Comparison of ENCODE assay signal across 8 mouse cellular contexts in the genomic region with DNA sequence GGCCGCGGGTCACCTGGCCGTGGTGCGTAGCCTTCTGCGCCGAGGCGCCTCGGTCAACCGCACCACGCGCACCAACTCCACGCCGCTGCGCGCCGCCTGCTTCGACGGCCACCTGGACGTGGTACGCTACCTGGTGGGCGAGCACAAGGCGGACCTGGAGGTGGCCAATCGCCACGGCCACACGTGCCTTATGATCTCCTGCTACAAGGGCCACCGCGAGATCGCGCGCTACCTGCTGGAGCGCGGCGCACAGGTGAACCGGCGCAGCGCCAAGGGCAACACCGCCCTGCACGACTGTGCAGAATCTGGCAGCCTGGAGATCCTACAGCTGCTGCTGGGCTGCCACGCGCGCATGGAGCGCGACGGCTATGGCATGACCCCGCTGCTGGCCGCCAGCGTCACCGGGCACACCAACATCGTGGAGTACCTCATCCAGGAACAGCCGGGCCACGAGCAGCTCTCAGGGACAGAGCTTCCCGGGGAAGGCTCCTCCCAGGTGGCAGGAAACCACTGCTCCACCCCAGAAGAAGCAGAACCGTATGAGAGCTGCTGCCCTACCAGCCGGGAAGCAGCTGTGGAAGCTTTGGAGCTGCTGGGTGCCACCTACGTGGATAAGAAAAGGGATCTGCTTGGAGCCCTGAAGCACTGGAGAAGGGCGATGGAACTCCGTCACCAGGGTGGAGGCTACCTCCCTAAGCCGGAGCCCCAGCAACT. TPM values are rescaled to one million over a fixed set of nuclear protein-coding genes. Genes with fewer than 3 reads are reported as not detected.
DNase-seq lines count a peak whose midpoint lies in the region; ATAC-seq and TF ChIP-seq lines count a peak whose summit lies in the region.

No protein-coding gene starts in this region.

- no peak for DNase-seq in heart, postnatal 14 days
- no peak for DNase-seq in G1E (ENCODE audit: low spot score)
- peak; percentile 64 for DNase-seq in kidney, adult 9 months
- no peak for DNase-seq in ovary, postnatal 10 days (ENCODE audit: low spot score)

- WGBS in heart, embryonic 12.5 days: 8% methylated on average over 52 of the region's 58 CpGs
- WGBS in forebrain, embryonic 12.5 days: 12% methylated on average over 58 of the region's 58 CpGs
- WGBS in midbrain, embryonic 15.5 days: 11% methylated on average over 58 of the region's 58 CpGs

- H3K9ac ChIP-seq in heart, embryonic 12.5 days: peak overlapping the region; percentile 82
- H3K9ac ChIP-seq in forebrain, embryonic 12.5 days: peak overlapping the region; percentile 69
- peak overlapping the region; percentile 66 for H3K9ac ChIP-seq in midbrain, embryonic 15.5 days

- intact Hi-C loops in heart, postnatal 14 days (cut with DNase I): loop anchor here (10.0 kb wide), 1 partner anchor 303 kb away; a partner anchor contains a TSS

- no peak for TF ChIP-seq CTCF in G1E (IDR thresholded peaks at IDR 0.05; ENCODE audit: low read depth, low read length)

- H3K4me2 ChIP-seq in heart, embryonic 12.5 days: peak overlapping the region; percentile 99
- H3K4me2 ChIP-seq in forebrain, embryonic 12.5 days: peak overlapping the region; percentile 98
- H3K4me2 ChIP-seq in midbrain, embryonic 15.5 days: peak overlapping the region; percentile 99

- H3K4me3 ChIP-seq in heart, embryonic 12.5 days: peak overlapping the region; percentile 82
- H3K4me3 ChIP-seq in G1E (ENCODE audit: low read depth, low read length): peak overlapping the region; percentile 82
- H3K4me3 ChIP-seq in forebrain, embryonic 12.5 days (replicated peaks): peak overlapping the region; percentile 72
- peak overlapping the region; percentile 69 for H3K4me3 ChIP-seq in midbrain, embryonic 15.5 days

- H3K4me1 ChIP-seq in heart, embryonic 12.5 days (replicated peaks): peaks cover 52% of the 10 kb centered on the region
- peaks cover 60% of the 10 kb centered on the region for H3K4me1 ChIP-seq in G1E (ENCODE audit: insufficient read depth, low read depth, low read length)
- H3K4me1 ChIP-seq in forebrain, embryonic 12.5 days: peaks cover 45% of the 10 kb centered on the region
- peaks cover 60% of the 10 kb centered on the region for H3K4me1 ChIP-seq in midbrain, embryonic 15.5 days

- H3K9me3 ChIP-seq in heart, embryonic 12.5 days (replicated peaks): no peaks in the 10 kb centered on the region
- H3K9me3 ChIP-seq in G1E (replicated peaks): no peaks in the 10 kb centered on the region
- H3K9me3 ChIP-seq in forebrain, embryonic 12.5 days: no peaks in the 10 kb centered on the region
- H3K9me3 ChIP-seq in midbrain, embryonic 15.5 days: no peaks in the 10 kb centered on the region

- peaks cover 44% of the 10 kb centered on the region for H3K36me3 ChIP-seq in heart, embryonic 12.5 days
- peaks cover 49% of the 10 kb centered on the region for H3K36me3 ChIP-seq in G1E (replicated peaks)
- H3K36me3 ChIP-seq in forebrain, embryonic 12.5 days (replicated peaks): peaks cover 43% of the 10 kb centered on the region
- H3K36me3 ChIP-seq in midbrain, embryonic 15.5 days (replicated peaks): peaks cover 13% of the 10 kb centered on the region; the same call in 1 of the 2 replicates

- H3K27me3 ChIP-seq in heart, embryonic 12.5 days (replicated peaks): no peaks in the 10 kb centered on the region
- H3K27me3 ChIP-seq in G1E (ENCODE audit: insufficient read depth, low read length): peaks cover 6% of the 10 kb centered on the region
- no peaks in the 10 kb centered on the region for H3K27me3 ChIP-seq in forebrain, embryonic 12.5 days
- no peaks in the 10 kb centered on the region for H3K27me3 ChIP-seq in midbrain, embryonic 15.5 days (replicated peaks)

- H3K27ac ChIP-seq in heart, embryonic 12.5 days (ENCODE audit: poor library complexity, severe bottlenecking): peak overlapping the region; percentile 85; the same call in 1 of the 2 replicates
- H3K27ac ChIP-seq in forebrain, embryonic 12.5 days: peak overlapping the region; percentile 70; the same call in 1 of the 2 replicates
- H3K27ac ChIP-seq in midbrain, embryonic 15.5 days: peak overlapping the region; percentile 86

- ATAC-seq in heart, embryonic 12.5 days (ENCODE audit: insufficient number of reproducible peaks, low FRiP score): no peak
- ATAC-seq in G1E (ENCODE audit: extremely low read depth, insufficient number of reproducible peaks, low FRiP score, poor library complexity, severe bottlenecking): no peak
- ATAC-seq in forebrain, embryonic 12.5 days (ENCODE audit: low FRiP score): no peak
- ATAC-seq in midbrain, embryonic 15.5 days (replicated peaks): no peak
- no peak for ATAC-seq in activated CD4-positive, CD25-positive, alpha-beta regulatory T cell, adult 4 months

RNA-seq across cellular contexts. Expression of a gene that starts 0.7 kb away (rescaled TPM):
- 19.5 and 19.9 TPM in 2 replicates for polyA plus RNA-seq in heart, embryonic 12.5 days (2016; fragmentation: Nextera tagmentation; extraction: Ambion mirVana)
- total RNA-seq in heart, postnatal 14 days (2021): 10 to 100 TPM; 90.4 to 94.6 TPM
- total RNA-seq in G1E (2014; fragmentation: Nextera tagmentation): 14.4 and 16.5 TPM in 2 replicates
- total RNA-seq in G1E (2017): 17.8 and 18.9 TPM in 2 replicates
- polyA plus RNA-seq in G1E (2012): 20.1 and 20.7 TPM in 2 replicates
- 18.2 and 20.3 TPM in 2 replicates for polyA plus RNA-seq in forebrain, embryonic 12.5 days (2016; fragmentation: Nextera tagmentation; extraction: Ambion mirVana)
- 20.1 and 20.5 TPM in 2 replicates for polyA plus RNA-seq in midbrain, embryonic 15.5 days (2015; fragmentation: Nextera tagmentation; extraction: Ambion mirVana)
- polyA plus RNA-seq in activated CD4-positive, CD25-positive, alpha-beta regulatory T cell, adult 4 months (2017; shearing (Covaris generic)): 1 to 10 TPM; 4.5 to 5.8 TPM

RNA-seq across cellular contexts. Expression of a gene that starts 19.2 kb away (rescaled TPM):
- 8.6 and 9.5 TPM in 2 replicates for polyA plus RNA-seq in heart, embryonic 12.5 days (2016; fragmentation: Nextera tagmentation; extraction: Ambion mirVana)
- total RNA-seq in heart, postnatal 14 days (2021): 10 to 100 TPM in 1 of 2 experiments, 1 to 10 TPM in 1; 9.5 to 11.4 TPM
- 15.2 and 16.2 TPM in 2 replicates for total RNA-seq in G1E (2014; fragmentation: Nextera tagmentation)
- total RNA-seq in G1E (2017): 4.9 and 5.7 TPM in 2 replicates
- polyA plus RNA-seq in G1E (2012): 7.4 and 8.1 TPM in 2 replicates
- polyA plus RNA-seq in forebrain, embryonic 12.5 days (2016; fragmentation: Nextera tagmentation; extraction: Ambion mirVana): 1.5 and 1.7 TPM in 2 replicates
- polyA plus RNA-seq in midbrain, embryonic 15.5 days (2015; fragmentation: Nextera tagmentation; extraction: Ambion mirVana): 1.2 and 1.5 TPM in 2 replicates
- 10 to 100 TPM in 1 of 2 experiments, 1 to 10 TPM in 1; 6.4 to 11.3 TPM for polyA plus RNA-seq in activated CD4-positive, CD25-positive, alpha-beta regulatory T cell, adult 4 months (2017; shearing (Covaris generic))

RNA-seq across cellular contexts. Expression of a gene that starts 35.3 kb away (rescaled TPM):
- polyA plus RNA-seq in heart, embryonic 12.5 days (2016; fragmentation: Nextera tagmentation; extraction: Ambion mirVana): 59.1 and 60.0 TPM in 2 replicates
- total RNA-seq in heart, postnatal 14 days (2021): 100 to 1,000 TPM; 115 to 133 TPM
- total RNA-seq in G1E (2014; fragmentation: Nextera tagmentation) (8.1 and 12.3 TPM in 2 replicates), G1E (2017) (55.9 and 64.1 TPM in 2 replicates)
- polyA plus RNA-seq in G1E (2012): 12.2 and 12.7 TPM in 2 replicates
- 28.6 and 28.8 TPM in 2 replicates for polyA plus RNA-seq in forebrain, embryonic 12.5 days (2016; fragmentation: Nextera tagmentation; extraction: Ambion mirVana)
- 12.0 and 13.3 TPM in 2 replicates for polyA plus RNA-seq in midbrain, embryonic 15.5 days (2015; fragmentation: Nextera tagmentation; extraction: Ambion mirVana)
- polyA plus RNA-seq in activated CD4-positive, CD25-positive, alpha-beta regulatory T cell, adult 4 months (2017; shearing (Covaris generic)): 10 to 100 TPM; 22.5 to 40.9 TPM

RNA-seq across cellular contexts. Expression of a gene that starts 38.6 kb away (rescaled TPM):
- polyA plus RNA-seq in heart, embryonic 12.5 days (2016; fragmentation: Nextera tagmentation; extraction: Ambion mirVana): 27.8 and 28.4 TPM in 2 replicates
- 10 to 100 TPM; 32.8 to 36.6 TPM for total RNA-seq in heart, postnatal 14 days (2021)
- total RNA-seq in G1E (2014; fragmentation: Nextera tagmentation) (22.4 and 26.8 TPM in 2 replicates), G1E (2017) (13.0 and 14.4 TPM in 2 replicates)
- polyA plus RNA-seq in G1E (2012): 61.8 and 62.4 TPM in 2 replicates
- polyA plus RNA-seq in forebrain, embryonic 12.5 days (2016; fragmentation: Nextera tagmentation; extraction: Ambion mirVana): 43.4 and 48.6 TPM in 2 replicates
- 27.8 and 29.1 TPM in 2 replicates for polyA plus RNA-seq in midbrain, embryonic 15.5 days (2015; fragmentation: Nextera tagmentation; extraction: Ambion mirVana)
- polyA plus RNA-seq in activated CD4-positive, CD25-positive, alpha-beta regulatory T cell, adult 4 months (2017; shearing (Covaris generic)): 10 to 100 TPM; 11.5 to 16.9 TPM

RNA-seq across cellular contexts. Expression of a gene that starts 42.7 kb away (rescaled TPM):
- not detected in 2 replicates for polyA plus RNA-seq in heart, embryonic 12.5 days (2016; fragmentation: Nextera tagmentation; extraction: Ambion mirVana)
- under 1 TPM in 1 of 2 experiments, not detected in 1; 0.36 TPM for total RNA-seq in heart, postnatal 14 days (2021)
- total RNA-seq in G1E (2014; fragmentation: Nextera tagmentation): not detected in 2 replicates
- not detected in 2 replicates for total RNA-seq in G1E (2017)
- polyA plus RNA-seq in G1E (2012): not detected in 2 replicates
- polyA plus RNA-seq in forebrain, embryonic 12.5 days (2016; fragmentation: Nextera tagmentation; extraction: Ambion mirVana): not detected in 2 replicates
- not detected in 2 replicates for polyA plus RNA-seq in midbrain, embryonic 15.5 days (2015; fragmentation: Nextera tagmentation; extraction: Ambion mirVana)
- polyA plus RNA-seq in activated CD4-positive, CD25-positive, alpha-beta regulatory T cell, adult 4 months (2017; shearing (Covaris generic)): not detected
